Mouse (Mus musculus) telencephalon, adult 2 months (tissue): ENCODE data around the gene Snx21.

ENCODE experiments used
- DNase-seq: peaks from one replicate; pipeline ENCODE4 v3.0.0-alpha.2; 2011; ENCODE audit warnings: low read depth, low spot score

Snx21 gene

DNA sequence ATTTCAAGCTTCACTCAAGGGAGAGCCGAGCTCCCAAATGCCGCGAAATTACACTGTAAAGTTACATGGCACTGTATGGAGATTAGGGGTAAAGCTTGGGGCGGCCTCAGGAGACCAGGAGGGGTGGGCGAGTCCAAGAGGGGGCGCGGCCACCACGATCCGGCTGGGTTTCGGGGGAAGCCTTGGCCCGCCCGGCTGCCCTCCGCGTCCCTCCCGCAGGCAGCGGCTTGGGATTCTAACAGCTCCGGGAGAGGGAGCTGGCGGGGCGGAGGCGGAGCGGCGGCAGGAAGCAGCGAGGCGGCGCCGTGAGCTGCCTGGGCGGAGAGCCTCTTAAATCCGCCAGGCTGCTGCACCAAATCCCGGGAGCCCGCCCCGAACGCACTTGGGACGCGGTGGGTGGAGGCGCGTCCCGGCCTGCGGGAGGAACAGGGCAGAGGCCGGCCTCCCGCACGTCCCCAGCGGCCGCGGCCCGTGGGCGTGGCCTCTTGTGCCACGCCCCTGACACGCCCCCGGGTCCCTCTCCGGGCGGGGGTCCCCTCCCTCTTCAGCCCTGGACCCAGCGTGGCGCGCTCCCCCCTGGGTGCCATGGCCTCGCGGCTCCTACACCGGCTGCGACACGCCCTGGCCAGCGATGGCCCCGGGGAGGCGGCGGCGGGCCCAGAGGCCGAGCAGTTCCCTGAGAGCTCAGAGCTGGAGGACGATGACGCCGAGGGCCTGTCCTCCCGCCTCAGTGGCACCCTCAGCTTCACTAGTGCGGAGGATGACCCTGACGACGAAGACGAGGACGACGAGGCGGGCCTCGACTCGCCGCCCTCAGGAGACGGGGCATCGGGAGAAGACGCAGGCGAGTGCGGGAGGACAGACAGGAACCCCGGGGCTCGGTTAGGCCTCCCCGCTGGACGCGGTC is at the start of gene Snx21:
Gene Snx21 (plus strand): TSS at position 343 of the 907 bp plus-strand sequence.
- peak; percentile 84 for DNase-seq

DNA sequence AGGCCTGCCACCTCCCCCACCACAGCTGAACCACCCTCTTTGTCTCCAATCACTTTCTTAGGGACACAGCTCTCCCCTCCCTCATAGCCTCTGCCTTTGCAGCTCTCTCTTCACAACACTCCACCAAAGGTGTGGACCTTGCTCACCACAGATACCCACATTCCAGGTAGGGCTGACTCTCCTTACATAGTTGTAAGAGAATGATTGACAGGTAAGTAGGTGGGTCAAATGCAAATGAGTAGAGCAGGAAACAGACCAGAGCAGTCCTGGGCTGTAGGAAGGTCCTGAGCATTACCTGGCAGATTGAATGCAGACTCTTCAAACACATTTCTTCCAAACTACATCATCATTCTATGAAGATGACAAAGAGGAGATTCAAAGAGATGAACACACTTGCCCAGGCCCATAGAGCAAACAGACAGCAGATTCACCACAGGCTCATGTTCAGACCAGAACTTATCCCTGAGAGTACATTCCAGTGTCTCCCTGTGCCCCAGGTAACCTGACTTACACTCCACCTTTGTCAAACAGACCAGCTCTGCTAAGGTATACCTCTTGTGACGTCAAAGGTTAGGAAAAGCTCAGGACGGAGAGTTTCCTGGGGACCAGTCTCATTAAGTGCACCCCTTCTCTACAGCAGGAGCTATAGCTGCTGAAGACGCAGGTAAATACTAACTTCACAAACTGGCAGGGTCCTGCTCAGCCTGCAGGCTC is 48.1 kb upstream of the Snx21 start:
- DNase-seq: no peak

GRCm38 (mm10) chr2:164739876-164740275 is 45.7 kb upstream of the Snx21 start:
- DNase-seq: no peak

DNA sequence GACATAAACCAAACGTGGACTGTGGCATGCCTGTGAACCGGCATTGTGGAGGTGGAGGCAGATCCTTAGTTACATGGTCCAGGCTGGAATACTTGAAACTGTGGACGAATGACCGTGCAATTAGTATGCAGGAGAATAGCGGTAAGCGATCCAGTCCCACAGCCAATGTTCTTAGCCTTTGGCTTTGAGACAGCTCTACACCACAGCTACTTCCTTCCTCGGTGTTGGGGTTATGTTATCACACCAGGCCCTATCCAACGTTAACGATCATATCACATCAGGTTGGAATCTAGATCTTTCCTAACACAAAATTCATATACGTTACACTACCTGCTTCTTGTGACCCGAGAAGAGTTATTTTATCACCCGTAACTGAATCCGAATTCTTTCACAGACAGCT is 40.6 kb upstream of the Snx21 start:
- no peak for DNase-seq

GRCm38 (mm10) chr2:164745843-164746479 is 39.7 kb upstream of the Snx21 start, which contains the start of the genes Wfdc3 and Dnttip1:
TSS of gene Wfdc3 (minus strand) at chr2:164745931.
TSS of gene Dnttip1 (plus strand) at chr2:164745983.
- DNase-seq: peak; percentile 74

- DNase-seq: no peak
These were observed 38.9 kb upstream of the Snx21 start for GRCm38 (mm10) chr2:164746693-164747092.

DNA sequence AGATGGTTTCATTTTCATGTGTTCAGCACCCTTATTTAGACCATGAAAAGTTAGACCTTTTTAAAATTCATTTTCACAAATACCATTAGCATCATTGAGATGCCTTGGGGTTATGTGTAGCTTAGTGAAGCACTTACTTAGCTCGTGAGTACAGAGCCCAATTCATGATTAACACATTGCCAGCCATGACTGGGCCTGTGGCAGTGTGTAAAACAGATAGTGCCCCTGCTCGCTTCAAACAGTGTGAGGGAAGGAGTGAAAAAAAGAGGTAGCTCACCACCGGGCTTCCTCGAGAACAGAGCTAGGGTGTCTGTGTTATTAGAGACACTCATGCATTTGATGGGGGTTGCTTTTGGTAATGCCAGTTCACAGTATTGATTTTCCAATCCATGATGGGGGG is 37.4 kb upstream of the Snx21 start:
- DNase-seq: no peak

DNA sequence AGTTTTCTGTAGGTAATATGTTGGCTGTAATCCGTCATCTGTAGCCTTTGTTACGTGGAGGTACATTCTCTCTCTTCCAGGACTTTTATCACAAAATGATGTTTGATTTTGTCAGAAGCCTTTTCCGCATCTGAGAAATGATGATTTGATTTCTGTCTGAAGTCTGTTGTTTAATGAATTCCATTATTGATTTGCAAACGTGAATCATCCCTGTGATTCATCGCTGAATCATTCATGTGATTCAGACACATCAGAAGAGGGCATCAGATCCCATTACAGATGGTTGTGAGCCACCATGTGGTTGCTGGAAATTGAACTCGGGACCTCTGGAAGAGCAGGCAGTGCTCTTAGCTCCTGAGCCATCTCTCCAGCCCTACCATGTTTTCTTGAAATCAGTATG is 36.6 kb upstream of the Snx21 start:
- DNase-seq: no peak

DNA sequence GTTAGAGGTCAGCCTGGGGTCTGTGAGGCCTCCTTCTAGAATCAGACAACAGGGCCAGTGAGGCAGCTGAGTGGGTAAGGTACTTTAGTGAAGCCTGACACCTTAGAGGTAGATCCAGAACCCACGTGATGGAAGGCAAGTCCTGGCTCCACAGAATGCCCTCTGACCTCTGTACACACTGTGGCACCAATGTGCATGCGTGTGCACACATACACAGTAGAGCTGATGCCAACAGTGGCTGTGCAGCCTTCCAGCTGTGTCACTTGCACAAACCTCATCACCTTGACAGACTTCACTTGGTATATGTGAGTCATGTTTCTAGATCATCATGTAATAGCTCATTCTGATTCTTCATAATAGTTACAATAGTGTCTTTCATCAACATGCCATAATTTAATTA is 33.2 kb upstream of the Snx21 start:
- DNase-seq: no peak

DNA sequence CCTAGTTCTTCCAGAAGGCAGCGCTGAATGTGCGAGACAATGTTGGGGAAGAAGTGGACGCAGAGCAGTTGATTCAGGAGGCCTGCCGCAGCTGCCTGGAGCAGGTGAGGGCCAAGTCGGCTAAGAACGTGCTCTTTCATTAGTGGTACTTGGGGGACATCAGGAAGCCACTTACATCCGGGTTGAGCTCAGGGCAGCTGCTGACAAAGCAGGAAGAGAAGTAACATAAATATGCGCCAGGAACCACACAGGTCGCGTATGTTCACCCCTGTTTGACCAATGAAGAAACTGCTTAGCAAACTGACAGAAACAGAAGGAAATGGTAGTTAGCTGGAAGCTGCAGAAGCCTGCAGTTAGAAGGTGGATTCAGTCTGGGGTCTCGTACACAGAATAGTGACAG is 31.5 kb upstream of the Snx21 start:
- DNase-seq: no peak

DNA sequence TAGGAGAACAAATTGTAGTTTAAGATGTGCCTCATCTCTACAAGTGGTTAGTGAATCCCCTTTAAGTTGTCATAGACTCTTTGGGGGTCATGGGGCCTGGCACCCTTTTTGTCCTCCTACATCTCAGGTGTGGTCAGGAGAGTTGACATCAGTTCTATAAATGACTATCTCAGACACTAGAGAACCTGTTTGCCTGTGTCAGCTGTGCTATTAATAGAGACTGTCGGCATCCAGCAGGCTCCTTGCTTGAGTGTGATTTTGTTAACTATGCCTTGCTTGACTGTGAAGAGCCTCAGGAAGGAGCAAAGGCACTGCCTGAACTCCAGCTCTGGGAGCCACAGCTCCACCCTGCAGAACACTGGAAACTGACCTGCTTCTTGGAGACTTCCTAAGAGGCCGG is 30.8 kb upstream of the Snx21 start:
- no peak for DNase-seq

DNA sequence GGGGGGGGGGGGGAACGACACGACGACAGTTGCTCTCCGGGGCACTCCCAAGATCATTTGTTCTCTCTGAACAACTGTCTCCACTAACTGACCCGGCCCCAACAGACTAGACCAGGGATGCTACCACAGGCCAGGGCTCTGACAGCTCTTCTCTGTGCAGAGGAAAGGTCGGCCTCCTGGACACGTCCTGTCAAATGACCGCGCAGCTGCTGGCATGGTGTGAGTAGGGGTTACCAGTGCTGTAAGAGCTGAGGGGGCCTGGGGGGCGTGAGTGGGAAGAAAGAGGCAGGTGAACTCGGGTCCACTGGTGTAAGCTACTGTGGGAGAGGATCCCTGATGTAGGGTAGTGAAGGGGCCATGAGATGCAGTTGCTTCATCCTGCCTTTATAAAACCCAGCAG is 27.8 kb upstream of the Snx21 start:
- DNase-seq: no peak

GRCm38 (mm10) chr2:164758692-164759091 is 26.9 kb upstream of the Snx21 start:
- DNase-seq: no peak

DNA sequence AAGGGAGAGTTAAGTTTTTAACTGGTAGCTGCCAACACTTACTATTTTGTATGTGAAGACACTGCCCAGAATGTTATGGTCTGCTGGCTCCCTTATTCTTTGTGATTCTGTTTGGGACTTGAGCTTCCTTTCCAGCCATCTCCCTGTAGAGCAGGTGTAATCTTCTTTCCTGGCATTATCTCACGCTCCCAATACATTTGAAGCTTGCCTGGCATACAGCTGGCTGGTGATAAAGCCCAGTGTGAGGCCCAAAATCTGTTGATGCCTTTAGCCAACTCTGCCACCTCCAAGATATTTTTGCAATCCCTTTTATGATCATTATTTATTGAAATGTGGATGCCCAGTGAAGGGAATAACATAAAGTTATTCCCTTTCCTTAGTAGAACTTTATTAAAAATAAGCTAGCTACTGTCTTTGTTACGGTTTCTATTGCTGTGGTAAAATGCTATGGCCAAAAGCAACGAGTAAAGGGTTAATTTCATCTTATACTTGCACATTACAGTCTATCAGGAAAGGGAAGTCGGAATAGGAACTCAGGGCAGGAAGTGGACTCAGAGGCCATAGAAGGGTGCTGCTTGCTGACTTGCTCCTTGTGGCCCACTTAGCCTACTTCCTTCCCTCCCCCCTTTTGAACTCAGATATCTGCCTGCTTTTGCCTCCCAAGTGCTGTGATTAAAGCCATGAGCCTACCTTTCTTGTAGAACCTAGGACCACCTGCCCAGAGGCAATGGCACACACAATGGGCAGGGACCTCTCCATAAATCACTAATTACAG is 25.4 kb upstream of the Snx21 start:
- no peak for DNase-seq

DNA sequence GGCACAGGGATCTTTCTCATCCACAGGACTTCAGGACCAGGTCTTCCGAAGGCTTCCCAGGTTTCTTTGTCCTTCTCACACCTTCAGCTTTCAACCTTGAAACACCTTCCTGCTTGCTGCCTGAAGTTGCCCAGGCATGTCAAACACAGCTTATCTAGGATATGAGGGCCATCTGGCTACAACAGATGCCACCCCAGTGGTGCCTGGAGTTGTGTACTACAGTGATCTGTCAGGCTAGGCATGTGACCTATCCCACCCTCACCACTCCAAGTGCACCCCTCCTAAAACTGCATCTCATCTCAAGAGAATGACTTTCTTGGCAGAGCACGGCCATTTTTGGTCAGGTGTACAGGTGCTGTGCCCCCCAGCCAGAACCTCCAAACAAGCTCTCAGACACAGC is 24.1 kb upstream of the Snx21 start:
- no peak for DNase-seq

- no peak for DNase-seq
These were observed 23.7 kb upstream of the Snx21 start for GRCm38 (mm10) chr2:164761971-164762370.

DNA sequence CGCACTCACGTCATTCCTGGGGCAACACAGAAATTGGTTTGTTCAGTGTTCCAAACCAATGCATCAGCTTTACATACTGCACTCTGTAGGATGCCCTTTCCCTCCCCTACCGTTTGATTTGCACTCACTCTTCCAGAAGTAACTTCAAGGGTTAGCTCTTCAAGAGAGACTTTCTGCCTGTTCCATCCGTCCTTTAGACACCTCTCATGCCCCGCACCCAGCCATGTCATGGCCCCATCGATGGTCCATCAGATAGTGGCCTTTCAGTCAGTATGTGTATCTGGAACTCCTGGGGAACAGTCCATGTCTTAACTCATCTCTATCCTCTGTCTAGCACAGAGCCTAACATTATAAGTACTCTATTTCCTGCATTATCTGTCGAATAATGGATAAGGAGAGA is 23.0 kb upstream of the Snx21 start:
- DNase-seq: no peak

DNA sequence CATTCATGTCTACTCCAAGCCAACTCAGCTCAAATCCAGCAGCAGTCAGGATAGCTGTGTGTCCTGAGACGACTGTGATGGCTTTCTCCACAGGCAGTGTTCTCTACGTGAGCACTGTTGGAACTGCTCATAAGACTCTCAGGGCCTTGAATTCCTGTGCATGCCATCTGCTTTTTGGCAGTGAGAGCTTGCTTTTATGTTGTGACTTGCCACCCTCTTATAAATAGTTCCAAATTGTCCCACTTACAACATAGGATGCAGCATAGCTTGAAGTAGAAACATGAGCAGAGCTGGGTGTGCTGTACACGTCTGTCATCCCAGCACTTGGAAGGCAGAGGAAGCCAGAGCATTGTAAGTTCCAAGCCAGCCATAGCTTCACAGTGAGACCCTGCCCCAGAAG is 19.8 kb upstream of the Snx21 start:
- peak; percentile 84 for DNase-seq

- DNase-seq: no peak
These were observed 17.6 kb upstream of the Snx21 start for GRCm38 (mm10) chr2:164767812-164768540.

DNA sequence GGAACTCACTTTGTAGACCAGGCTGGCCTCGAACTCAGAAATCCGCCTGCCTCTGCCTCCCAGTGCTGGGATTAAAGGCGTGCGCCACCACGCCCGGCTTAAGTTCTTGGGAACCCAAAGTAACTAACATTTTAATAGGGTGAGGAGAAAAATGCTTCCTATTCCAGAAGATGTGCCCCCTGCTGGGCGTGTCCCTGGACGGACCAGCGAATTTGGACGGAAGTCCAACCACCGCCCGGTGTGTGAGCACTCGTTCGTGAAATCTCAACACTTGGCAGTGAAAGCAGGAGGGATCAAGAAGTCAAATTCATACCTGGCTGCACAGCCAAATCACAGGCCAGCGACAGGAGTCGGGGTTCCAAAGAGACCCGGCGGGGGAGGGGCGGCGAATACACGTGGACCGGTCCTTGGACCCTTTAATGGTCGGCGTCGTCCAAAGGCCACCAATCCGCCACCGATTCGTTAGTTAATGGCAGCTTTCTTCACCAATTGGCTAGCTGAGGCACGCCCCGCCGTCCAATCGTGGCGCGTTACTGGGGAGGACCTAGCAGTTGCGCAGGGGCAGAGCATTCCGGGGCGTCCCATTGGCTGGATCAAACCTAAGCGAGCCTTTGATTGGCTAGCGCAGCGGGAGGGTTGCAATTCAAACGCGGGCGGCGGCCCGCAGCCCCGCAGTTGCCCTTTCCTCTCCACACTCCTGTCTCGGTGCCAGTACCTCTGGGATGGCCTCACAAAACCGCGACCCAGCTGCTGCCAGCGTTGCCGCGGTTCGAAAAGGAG is 16.2 kb upstream of the Snx21 start, which contains the start of gene Ube2c:
Gene Ube2c (plus strand): TSS at position 641 of the 780 bp plus-strand sequence.
- DNase-seq: peak; percentile 97
